Mouse (Mus musculus) ES-E14 (cell line): ENCODE measurements around the gene Pcbp3. TPM values are rescaled to one million over a fixed set of nuclear protein-coding genes. Genes with fewer than 3 reads are reported as not detected.

ENCODE experiments used
- DNase-seq: peaks from one replicate; pipeline ENCODE4 v3.0.0-alpha.2; 2013; ENCODE audit warnings: low read depth, low spot score
- H3K27ac ChIP-seq: 2 replicates; pipeline ENCODE4 v1.5.1; 2012; ENCODE audit warnings: low read depth, mild to moderate bottlenecking, low read length, moderate library complexity, mixed read lengths; ENCODE audit not compliant: poor library complexity, insufficient read depth, severe bottlenecking
- H3K36me3 ChIP-seq: 2 replicates; pipeline ENCODE4 v1.6.1; 2012; ENCODE audit warnings: mild to moderate bottlenecking, low read length, moderate library complexity, mixed read lengths; ENCODE audit not compliant: control insufficient read depth, poor library complexity, insufficient read depth, severe bottlenecking
- H3K4me1 ChIP-seq, 2 experiments: fragments of 150-350 bp in 1 of 2; sonication (generic) in 1 of 2; 2 replicates each; pipeline ENCODE4 v1.6.1; 2012; ENCODE audit warnings: low read length in 2 of 2, mild to moderate bottlenecking in 1 of 2, mixed read lengths in 1 of 2; ENCODE audit not compliant: control insufficient read depth in 2 of 2, insufficient read depth in 2 of 2, poor library complexity in 1 of 2
- H3K4me3 ChIP-seq, 2 experiments: fragments of 150-350 bp in 1 of 2; sonication (generic) in 1 of 2; 2 replicates each; pipeline ENCODE4 v1.5.1; 2012; ENCODE audit warnings: low read length in 2 of 2, low read depth in 1 of 2, mild to moderate bottlenecking in 1 of 2, mixed read lengths in 1 of 2; ENCODE audit not compliant: insufficient read depth in 1 of 2, poor library complexity in 1 of 2, severe bottlenecking in 1 of 2
- H3K9ac ChIP-seq: 2 replicates; pipeline ENCODE4 v1.6.1; 2012; ENCODE audit warnings: low read depth, mild to moderate bottlenecking, low read length, mixed read lengths; ENCODE audit not compliant: poor library complexity, insufficient read depth, severe bottlenecking
- H3K9me3 ChIP-seq: fragments of 150-350 bp; sonication (generic); 2 replicates; pipeline ENCODE4 v1.6.1; 2012; ENCODE audit warnings: low read depth, mild to moderate bottlenecking, low read length; ENCODE audit not compliant: control insufficient read depth, insufficient read depth
- CHD2 ChIP-seq: IDR thresholded peaks from 2 replicates; pipeline ENCODE4 v1.6.1; 2014; ENCODE audit warnings: mild to moderate bottlenecking, low read depth, low read length, inconsistent platforms
- HCFC1 ChIP-seq: IDR thresholded peaks from 2 replicates; pipeline ENCODE4 v1.6.1; 2012; ENCODE audit warnings: low read length, inconsistent platforms, borderline replicate concordance; ENCODE audit not compliant: insufficient read depth
- MAFK ChIP-seq: IDR thresholded peaks from 2 replicates; pipeline ENCODE4 v1.6.1; 2014; ENCODE audit warnings: mild to moderate bottlenecking, low read depth, low read length, inconsistent platforms; ENCODE audit not compliant: insufficient read depth
- ZC3H11A ChIP-seq: IDR thresholded peaks from 2 replicates; pipeline ENCODE4 v1.6.1; 2012; ENCODE audit warnings: low read depth, mild to moderate bottlenecking, inconsistent platforms, low read length, borderline replicate concordance
- ZNF384 ChIP-seq: IDR thresholded peaks from 2 replicates; pipeline ENCODE4 v1.6.1; 2012; ENCODE audit warnings: low read depth, low read length, inconsistent platforms
- in situ Hi-C, 2 experiments: fragments of 600-800 bp; cut with MboI; formaldehyde crosslinking; loops; one replicate each; pipeline ENCODE4 v1.15.1; 2025; ENCODE audit warnings: low sequenced_read_pairs in 2 of 2, inconsistent platforms in 1 of 2; ENCODE audit not compliant: unreplicated experiment in 2 of 2
- total RNA-seq: library from RNA; depleted of rRNA; stranded (reverse); fragments of 300-350 nt; gene quantifications from 2 replicates; pipeline ENCODE4 v1.2.3, GENCODE M21; 2012; rRNA removed

The Pcbp3 gene
- total RNA-seq = 7.9 and 8.7 TPM in 2 replicates

DNA sequence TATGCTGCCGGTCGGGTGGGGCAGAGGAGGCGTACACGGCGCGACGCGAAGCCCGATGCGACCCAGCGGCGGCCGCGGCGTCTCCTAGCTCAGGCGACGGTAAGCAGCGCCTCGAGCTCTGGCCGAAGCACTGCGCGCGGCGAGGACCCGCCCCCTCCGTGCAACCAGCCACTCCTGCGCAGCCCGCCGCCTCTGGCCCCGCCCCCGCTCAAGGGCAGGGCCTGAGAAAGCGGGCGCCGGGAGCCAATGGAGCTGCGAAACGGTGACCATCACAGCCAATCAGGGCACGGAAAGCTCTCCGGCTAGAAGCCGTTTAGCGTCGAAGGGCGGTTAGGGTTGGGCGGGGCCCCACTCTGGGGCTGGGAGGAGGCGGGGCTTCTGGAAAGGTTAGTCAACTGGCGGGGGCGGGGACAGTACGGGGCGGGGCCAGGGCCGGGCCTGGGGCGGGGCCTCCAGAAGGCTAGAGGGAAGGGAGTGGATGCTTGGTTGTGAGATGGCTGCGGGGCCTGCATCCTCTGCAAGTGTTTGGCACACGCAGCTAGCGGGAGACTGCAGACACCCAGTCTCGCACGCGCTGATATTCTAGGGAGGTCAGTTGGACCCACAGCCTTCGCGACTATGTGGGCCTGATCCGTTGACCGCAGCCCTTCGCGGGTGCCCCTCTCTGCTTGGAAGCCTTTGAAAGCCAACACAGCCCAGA is at the start of gene Pcbp3:
Gene Pcbp3, minus strand, starts transcription at position 98 of the 700 bp plus-strand sequence.
- peak; percentile 97 for DNase-seq
- in situ Hi-C loops = no loop called here
- H3K36me3 ChIP-seq = no peaks in the 10 kb centered on the region
- no peaks in the 10 kb centered on the region for H3K9me3 ChIP-seq
- TF ChIP-seq ZC3H11A (no peak), CHD2 (0 out of 2 replicates have a peak, but pooled peaks have one; percentile 32)
- peak within 1 kb of the TSS; percentile 89 for H3K9ac ChIP-seq
- peak within 1 kb of the TSS; percentile 89 to 97 for H3K4me3 ChIP-seq
- peaks cover 2 to 17% of the 10 kb centered on the region in 2 experiments; a peak in 2 of 4 replicates for H3K4me1 ChIP-seq
- H3K27ac ChIP-seq = no peak within 1 kb of the TSS

- Histone ChIP-seq H3K27ac (no peak overlapping the region), H3K9ac (no peak overlapping the region), H3K4me1 (peaks cover 3 to 13% of the 10 kb centered on the region in 2 experiments; a peak in 2 of 4 replicates), H3K36me3 (no peaks in the 10 kb centered on the region), H3K4me3 (no peak overlapping the region), H3K9me3 (no peaks in the 10 kb centered on the region)
- no peak for DNase-seq
- in situ Hi-C loops = no loop called here
- TF ChIP-seq HCFC1 (no peak), ZC3H11A (no peak), CHD2 (no peak), MAFK (no peak), ZNF384 (no peak)
Observed at GRCm38 (mm10) chr10:77008698-77009097, 47.0 kb upstream of the Pcbp3 start.

- Histone ChIP-seq H3K9me3 (no peaks in the 10 kb centered on the region), H3K4me3 (peak overlapping the region; percentile 5 to 6; a peak in 1 of 4 replicates), H3K4me1 (peaks cover 3 to 13% of the 10 kb centered on the region in 2 experiments; a peak in 2 of 4 replicates), H3K9ac (peak overlapping the region; percentile 39), H3K36me3 (no peaks in the 10 kb centered on the region), H3K27ac (no peak overlapping the region)
- DNase-seq = peak; percentile 12
- TF ChIP-seq MAFK (no peak), ZNF384 (no peak), ZC3H11A (no peak), CHD2 (no peak), HCFC1 (no peak)
- in situ Hi-C loops = no loop called here
Observed at GRCm38 (mm10) chr10:77008109-77008561, 46.4 kb upstream of the Pcbp3 start.

DNA sequence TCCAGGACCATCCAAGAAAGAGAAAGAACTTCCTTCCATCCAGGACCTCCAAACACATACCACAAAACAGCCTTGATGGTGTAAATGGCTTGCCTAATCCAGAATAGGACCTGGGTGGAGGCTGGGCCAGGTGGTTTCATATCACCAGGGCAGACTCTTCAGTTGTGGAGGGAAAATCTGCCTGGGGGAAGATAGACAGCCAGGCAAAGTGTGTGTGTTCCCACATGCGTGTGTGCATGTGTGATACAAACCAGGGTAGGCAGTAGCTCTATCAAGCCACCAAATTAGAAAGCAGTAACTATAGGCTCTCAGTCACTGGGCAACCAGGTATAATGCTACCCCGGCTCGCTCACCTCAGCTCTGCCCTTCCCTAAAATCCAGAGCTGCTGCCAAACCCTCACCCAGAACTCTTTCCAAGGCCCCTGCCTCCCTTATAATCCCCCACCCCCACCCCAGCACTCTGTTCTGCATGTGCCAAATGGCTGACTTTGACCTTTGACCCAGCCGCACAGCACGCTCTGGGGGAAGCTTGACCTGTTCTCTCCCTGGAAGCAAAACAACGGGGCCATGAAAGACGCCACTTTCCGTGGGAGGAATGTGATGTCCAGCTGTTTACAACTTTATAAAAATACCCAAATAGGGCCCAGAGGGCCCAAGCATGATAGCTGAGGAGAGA is 45.9 kb upstream of the Pcbp3 start:
- DNase-seq = peak; percentile 34
- no peaks in the 10 kb centered on the region for H3K9me3 ChIP-seq
- H3K36me3 ChIP-seq = no peaks in the 10 kb centered on the region
- no peak overlapping the region; the same call in 1 of the 2 replicates for H3K9ac ChIP-seq
- TF ChIP-seq ZC3H11A (no peak), ZNF384 (no peak), CHD2 (no peak), MAFK (no peak), HCFC1 (no peak)
- peaks cover 3 to 13% of the 10 kb centered on the region in 2 experiments; a peak in 2 of 4 replicates for H3K4me1 ChIP-seq
- H3K4me3 ChIP-seq = peak overlapping the region; percentile 5 to 6; a peak in 1 of 4 replicates
- no peak overlapping the region for H3K27ac ChIP-seq
- in situ Hi-C loops = no loop called here
